Mouse (Mus musculus): Measurements from ENCODE around the gene Ssb. TPM values are rescaled to one million over a fixed set of nuclear protein-coding genes. Genes with fewer than 3 reads are reported as not detected.

The Ssb gene
- total and polyA plus RNA-seq, 3 experiments, result 41.7 to 574 (median 427) TPM

DNA sequence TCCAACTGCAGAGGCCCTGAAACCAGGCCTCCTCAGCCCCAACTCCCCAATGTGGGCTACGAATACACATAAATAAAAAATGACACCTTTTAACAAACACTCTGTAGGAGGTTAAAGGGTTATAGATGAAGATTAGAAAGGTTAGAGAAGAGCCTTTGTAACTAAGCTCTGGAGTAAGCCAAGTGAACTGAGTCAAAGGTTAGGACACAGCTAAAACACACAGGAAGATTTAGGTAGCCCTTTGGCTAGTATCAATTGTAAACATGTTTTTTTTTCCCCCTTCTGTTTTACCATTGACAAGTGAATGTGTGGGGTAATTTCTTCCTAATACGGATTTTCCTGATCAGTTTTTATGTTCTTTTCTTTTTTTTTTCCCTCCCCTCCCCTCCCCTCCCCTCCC, 51.4 kb downstream of the Ssb start:
- Histone ChIP-seq H3K4me1 (ENCODE audit: insufficient read depth, low read depth, low read length) (no peaks in the 10 kb centered on the region), H3K36me3 (replicated peaks) (peaks cover 27% of the 10 kb centered on the region), H3K27me3 (ENCODE audit: insufficient read depth, low read length) (no peaks in the 10 kb centered on the region), H3K4me3 (ENCODE audit: low read depth, low read length) (no peak overlapping the region), H3K9me3 (replicated peaks) (no peaks in the 10 kb centered on the region)
- ATAC-seq (ENCODE audit: extremely low read depth, insufficient number of reproducible peaks, low FRiP score, poor library complexity, severe bottlenecking) (no peak), DNase-seq (ENCODE audit: low spot score) (no peak)
- TF ChIP-seq GATA2 (IDR thresholded peaks at IDR 0.05; ENCODE audit: borderline replicate concordance, low read depth, low read length) (no peak), CTCF (IDR thresholded peaks at IDR 0.05; ENCODE audit: low read depth, low read length) (no peak), GATA1 (IDR thresholded peaks at IDR 0.05; ENCODE audit: borderline replicate concordance, low read length) (no peak), POLR2AphosphoS5 (IDR thresholded peaks at IDR 0.05; ENCODE audit: insufficient replicate concordance, low read depth, low read length) (no peak), TAL1 (conservative IDR thresholded peaks at IDR 0.05; ENCODE audit: low read depth, low read length) (no peak)

GRCm38 (mm10) chr2:69917301-69917700, 55.9 kb downstream of the Ssb start:
- no peak for TF ChIP-seq TAL1 (conservative IDR thresholded peaks at IDR 0.05; ENCODE audit: low read depth, low read length)
- TF ChIP-seq POLR2AphosphoS5 (IDR thresholded peaks at IDR 0.05; ENCODE audit: insufficient replicate concordance, low read depth, low read length), result no peak
- TF ChIP-seq GATA1 (IDR thresholded peaks at IDR 0.05; ENCODE audit: borderline replicate concordance, low read length), result no peak
- TF ChIP-seq CTCF (IDR thresholded peaks at IDR 0.05; ENCODE audit: low read depth, low read length), result no peak
- TF ChIP-seq GATA2 (IDR thresholded peaks at IDR 0.05; ENCODE audit: borderline replicate concordance, low read depth, low read length), result no peak
- H3K27me3 ChIP-seq (ENCODE audit: insufficient read depth, low read length), result no peaks in the 10 kb centered on the region
- peaks cover 47% of the 10 kb centered on the region for H3K36me3 ChIP-seq (replicated peaks)
- no peaks in the 10 kb centered on the region for H3K9me3 ChIP-seq (replicated peaks)
- ATAC-seq (ENCODE audit: extremely low read depth, insufficient number of reproducible peaks, low FRiP score, poor library complexity, severe bottlenecking) (no peak), DNase-seq (ENCODE audit: low spot score) (no peak)
- H3K4me3 ChIP-seq (ENCODE audit: low read depth, low read length), result no peak overlapping the region
- H3K4me1 ChIP-seq (ENCODE audit: insufficient read depth, low read depth, low read length), result no peaks in the 10 kb centered on the region

Other genes with a start within 250 kb of the Ssb start
- not detected in 2 replicates for gene Bbs5, start 214.4 kb upstream of the Ssb start, total RNA-seq (2014; fragmentation: Nextera tagmentation)
- gene Bbs5, start 214.4 kb upstream of the Ssb start, total RNA-seq (2017), result 0.70 and 1.1 TPM in 2 replicates
- 0.09 TPM in 1 of 2 replicates, not detected in the other for gene Bbs5, start 214.4 kb upstream of the Ssb start, polyA plus RNA-seq (2012)
- gene Klhl41, start 191.4 kb upstream of the Ssb start, total RNA-seq (2014; fragmentation: Nextera tagmentation), result not detected in 2 replicates
- not detected in 2 replicates for gene Klhl41, start 191.4 kb upstream of the Ssb start, total RNA-seq (2017)
- not detected in 2 replicates for gene Klhl41, start 191.4 kb upstream of the Ssb start, polyA plus RNA-seq (2012)
- gene Fastkd1, start 148.0 kb upstream of the Ssb start, total RNA-seq (2014; fragmentation: Nextera tagmentation), result 36.3 and 47.4 TPM in 2 replicates
- gene Fastkd1, start 148.0 kb upstream of the Ssb start, total RNA-seq (2017), result 15.6 and 18.3 TPM in 2 replicates
- 0.83 and 1.3 TPM in 2 replicates for gene Fastkd1, start 148.0 kb upstream of the Ssb start, polyA plus RNA-seq (2012)
- 181 and 197 TPM in 2 replicates for gene Ppig, start 139.0 kb upstream of the Ssb start, total RNA-seq (2014; fragmentation: Nextera tagmentation)
- 38.9 and 55.4 TPM in 2 replicates for gene Ppig, start 139.0 kb upstream of the Ssb start, total RNA-seq (2017)
- 15.3 and 23.3 TPM in 2 replicates for gene Ppig, start 139.0 kb upstream of the Ssb start, polyA plus RNA-seq (2012)
- 6.4 and 7.7 TPM in 2 replicates for gene Ccdc173, start 72.0 kb upstream of the Ssb start, total RNA-seq (2014; fragmentation: Nextera tagmentation)
- gene Ccdc173, start 72.0 kb upstream of the Ssb start, total RNA-seq (2017), result 3.0 and 6.1 TPM in 2 replicates
- 0.25 and 0.35 TPM in 2 replicates for gene Ccdc173, start 72.0 kb upstream of the Ssb start, polyA plus RNA-seq (2012)
- 30.6 and 35.5 TPM in 2 replicates for gene Phospho2, start 71.9 kb upstream of the Ssb start, total RNA-seq (2014; fragmentation: Nextera tagmentation)
- 32.1 and 34.6 TPM in 2 replicates for gene Phospho2, start 71.9 kb upstream of the Ssb start, total RNA-seq (2017)
- gene Phospho2, start 71.9 kb upstream of the Ssb start, polyA plus RNA-seq (2012), result 35.3 and 39.7 TPM in 2 replicates
- 54.3 and 59.1 TPM in 2 replicates for gene Klhl23, start 39.6 kb upstream of the Ssb start, total RNA-seq (2014; fragmentation: Nextera tagmentation)
- gene Klhl23, start 39.6 kb upstream of the Ssb start, total RNA-seq (2017), result 68.9 and 88.2 TPM in 2 replicates
- 4.9 and 6.8 TPM in 2 replicates for gene Klhl23, start 39.6 kb upstream of the Ssb start, polyA plus RNA-seq (2012)
- gene Mettl5, start 24.1 kb downstream of the Ssb start, total RNA-seq (2014; fragmentation: Nextera tagmentation), result 28.1 and 37.2 TPM in 2 replicates
- 30.8 and 36.9 TPM in 2 replicates for gene Mettl5, start 24.1 kb downstream of the Ssb start, total RNA-seq (2017)
- 76.4 and 98.6 TPM in 2 replicates for gene Mettl5, start 24.1 kb downstream of the Ssb start, polyA plus RNA-seq (2012)
- gene Ubr3, start 35.7 kb downstream of the Ssb start, total RNA-seq (2014; fragmentation: Nextera tagmentation), result 78.9 and 104 TPM in 2 replicates
- gene Ubr3, start 35.7 kb downstream of the Ssb start, total RNA-seq (2017), result 33.7 and 40.5 TPM in 2 replicates
- gene Ubr3, start 35.7 kb downstream of the Ssb start, polyA plus RNA-seq (2012), result 12.7 and 17.0 TPM in 2 replicates
- not detected in 2 replicates for gene Myo3b, start 177.6 kb downstream of the Ssb start, total RNA-seq (2014; fragmentation: Nextera tagmentation)
- gene Myo3b, start 177.6 kb downstream of the Ssb start, total RNA-seq (2017), result 0.05 and 0.06 TPM in 2 replicates
- not detected in 2 replicates for gene Myo3b, start 177.6 kb downstream of the Ssb start, polyA plus RNA-seq (2012)